Mouse (Mus musculus) urinary bladder, postnatal 14 days (tissue): Measurements from ENCODE around the gene Phf13.
A peak's percentile ranks its signal among the peaks of the same experiment; 100 is the strongest.

Experiments
- DNase-seq: peaks from one replicate; pipeline ENCODE4 v3.0.0; 2021; ENCODE audit warnings: low spot score

The Phf13 gene

GRCm38 (mm10) chr4:152012109-152012508, 16.1 kb upstream of the Phf13 start:
- DNase-seq, result no peak

GRCm38 (mm10) chr4:152011171-152011760, 15.2 kb upstream of the Phf13 start:
- DNase-seq, result no peak

- DNase-seq, result peak; percentile 39
Observed at GRCm38 (mm10) chr4:152010707-152011134, 14.7 kb upstream of the Phf13 start.

GRCm38 (mm10) chr4:152010091-152010706, 14.1 kb upstream of the Phf13 start:
- peak; percentile 72 for DNase-seq

- peak; percentile 54 for DNase-seq
Observed at GRCm38 (mm10) chr4:152009076-152010051, 13.3 kb upstream of the Phf13 start.

- peak; percentile 96 for DNase-seq
Observed at GRCm38 (mm10) chr4:152008622-152009075, 12.6 kb upstream of the Phf13 start, which contains the start of gene Klhl21. Klhl21 (plus strand) TSS chr4:152008803.

DNA sequence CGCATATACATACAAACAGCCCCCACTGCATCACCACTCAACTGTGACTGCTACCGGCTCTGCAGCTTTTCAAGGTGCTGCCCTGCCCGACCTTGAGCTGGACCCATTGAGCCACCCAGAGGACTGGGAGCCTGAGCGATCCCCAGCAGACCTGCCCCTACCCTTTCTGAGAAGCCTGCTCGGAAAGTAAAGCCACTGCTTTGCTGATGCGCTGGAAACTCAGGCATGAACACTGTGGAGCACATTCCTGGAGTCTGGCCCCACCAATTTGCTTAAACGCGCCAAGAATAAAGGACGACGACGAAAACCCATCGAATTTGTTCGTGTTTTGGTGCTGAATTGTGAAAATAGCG, 12.1 kb upstream of the Phf13 start:
- no peak for DNase-seq

GRCm38 (mm10) chr4:152007481-152008147, 11.6 kb upstream of the Phf13 start:
- DNase-seq, result peak; percentile 49

DNA sequence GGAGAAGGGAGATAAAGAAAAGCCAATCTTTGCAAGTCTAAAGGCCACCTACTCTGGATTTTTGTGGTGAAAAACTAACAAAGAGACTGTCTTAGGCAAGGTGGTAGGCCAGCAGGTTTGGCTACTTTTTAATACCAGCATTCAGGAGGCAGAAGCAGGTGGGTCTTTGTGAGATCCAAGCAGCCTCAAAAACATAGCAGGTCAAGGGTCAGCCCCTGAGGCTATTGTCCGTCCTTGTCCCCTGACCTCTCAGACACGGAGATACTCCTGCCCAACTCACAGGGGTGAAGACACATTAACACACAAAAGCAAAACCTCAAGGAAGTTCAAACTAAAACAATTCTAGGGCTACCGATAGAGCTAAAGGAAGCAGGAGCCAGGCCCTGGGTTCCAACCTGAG, 10.8 kb upstream of the Phf13 start:
- DNase-seq, result no peak

- no peak for DNase-seq
Observed at GRCm38 (mm10) chr4:152006137-152006536, 10.1 kb upstream of the Phf13 start.

GRCm38 (mm10) chr4:152002063-152002462, 6.0 kb upstream of the Phf13 start:
- DNase-seq, result no peak

GRCm38 (mm10) chr4:152001335-152001734, 5.3 kb upstream of the Phf13 start:
- DNase-seq, result no peak

GRCm38 (mm10) chr4:152000906-152001305, 4.8 kb upstream of the Phf13 start:
- DNase-seq, result no peak

GRCm38 (mm10) chr4:151999481-151999880, 3.4 kb upstream of the Phf13 start:
- no peak for DNase-seq

- DNase-seq, result no peak
Observed at GRCm38 (mm10) chr4:151997701-151998100, 1.6 kb upstream of the Phf13 start.

- no peak for DNase-seq
Observed at GRCm38 (mm10) chr4:151996951-151997222, 829 bp upstream of the Phf13 start.

- DNase-seq, result peak; percentile 42
Observed at GRCm38 (mm10) chr4:151995371-151996172, 486 bp downstream of the Phf13 start.

GRCm38 (mm10) chr4:151994228-151995171, 1.6 kb downstream of the Phf13 start:
- DNase-seq, result peak; percentile 43

- no peak for DNase-seq
Observed at GRCm38 (mm10) chr4:151993035-151993434, 3.0 kb downstream of the Phf13 start.

- DNase-seq, result no peak
Observed at GRCm38 (mm10) chr4:151992091-151992490, 4.0 kb downstream of the Phf13 start.
